Mouse (Mus musculus) kidney, postnatal 0 days (tissue): ENCODE results near the gene Eef1g. TPM values are rescaled to one million over a fixed set of nuclear protein-coding genes. Genes with fewer than 3 reads are reported as not detected.
A peak's percentile ranks its signal among the peaks of the same experiment; 100 is the strongest.
"Not testable (repeated sequence)": the region's sequence is repeated elsewhere in the genome, so short reads cannot be mapped to it uniquely, and the experiment has no call there.

Experiments used
- ATAC-seq: fragments of 200-750 bp; cut with Nextera tagmentation; replicated peaks from 2 replicates; pipeline ENCODE4 v1.8.0; 2017; ENCODE audit warnings: low read depth, moderate number of reproducible peaks, moderate TSS enrichment, moderate library complexity; ENCODE audit not compliant: low FRiP score
- DNase-seq: peaks from one replicate; pipeline ENCODE4 v3.0.0-alpha.2; 2016; ENCODE audit warnings: low spot score
- H3K27ac ChIP-seq: fragments of 300-500 bp; sonication (generic); 2 replicates; pipeline ENCODE4 v1.5.1; 2014; ENCODE audit warnings: mild to moderate bottlenecking
- H3K27me3 ChIP-seq: fragments of 300-500 bp; sonication (generic); 2 replicates; pipeline ENCODE4 v1.6.1; 2014; ENCODE audit warnings: low read length, mixed read lengths; ENCODE audit not compliant: insufficient read depth
- H3K36me3 ChIP-seq: fragments of 300-500 bp; sonication (generic); 2 replicates; pipeline ENCODE4 v1.6.1; 2014; ENCODE audit warnings: low read length, mixed read lengths; ENCODE audit not compliant: insufficient read depth
- H3K4me1 ChIP-seq: fragments of 300-500 bp; sonication (generic); replicated peaks from 2 replicates; pipeline ENCODE4 v1.6.1; 2014; ENCODE audit warnings: antibody characterized with exemption, low read length, mixed read lengths; ENCODE audit not compliant: insufficient read depth
- H3K4me2 ChIP-seq: fragments of 300-500 bp; sonication (generic); 2 replicates; pipeline ENCODE4 v1.6.1; 2014; ENCODE audit warnings: mild to moderate bottlenecking, low read length, moderate library complexity, mixed read lengths
- H3K4me3 ChIP-seq: fragments of 300-500 bp; sonication (generic); replicated peaks from 2 replicates; pipeline ENCODE4 v1.5.1; 2014; ENCODE audit warnings: low read depth, low read length
- H3K9ac ChIP-seq: fragments of 300-500 bp; sonication (generic); 2 replicates; pipeline ENCODE4 v1.6.1; 2014; ENCODE audit warnings: low read depth, low read length
- H3K9me3 ChIP-seq: fragments of 300-500 bp; sonication (generic); replicated peaks from 2 replicates; pipeline ENCODE4 v1.6.1; 2016; ENCODE audit warnings: low read length, inconsistent platforms, mixed read lengths
- CTCF ChIP-seq: IDR thresholded peaks from 2 replicates; pipeline ENCODE4 v1.5.1; 2016; ENCODE audit warnings: antibody characterized with exemption, low read depth, mild to moderate bottlenecking, moderate library complexity
- WGBS: fragments of 180-500 bp; shearing (Covaris S2); extraction: QIAGEN DNeasy Blood & Tissue Kit; methylation state at CpG from one replicate; pipeline ENCODE4 v1.1.7; 2014; 5-methylcytosine and 5-hydroxymethylcytosine counted together
- polyA plus RNA-seq: library from polyadenylated mRNA; unstranded; fragments of >200 nt; fragmentation: Nextera tagmentation; extraction: Ambion mirVana; gene quantifications from 2 replicates; pipeline ENCODE4 v1.2.1, GENCODE M21; 2015

Eef1g gene
- polyA plus RNA-seq, 1 experiment from 2014 or later: 328 TPM

GRCm38 (mm10) chr19:8967373-8967743 lies 517 bp downstream of the Eef1g start:
- peaks cover 64% of the 10 kb centered on the region for H3K36me3 ChIP-seq

DNA sequence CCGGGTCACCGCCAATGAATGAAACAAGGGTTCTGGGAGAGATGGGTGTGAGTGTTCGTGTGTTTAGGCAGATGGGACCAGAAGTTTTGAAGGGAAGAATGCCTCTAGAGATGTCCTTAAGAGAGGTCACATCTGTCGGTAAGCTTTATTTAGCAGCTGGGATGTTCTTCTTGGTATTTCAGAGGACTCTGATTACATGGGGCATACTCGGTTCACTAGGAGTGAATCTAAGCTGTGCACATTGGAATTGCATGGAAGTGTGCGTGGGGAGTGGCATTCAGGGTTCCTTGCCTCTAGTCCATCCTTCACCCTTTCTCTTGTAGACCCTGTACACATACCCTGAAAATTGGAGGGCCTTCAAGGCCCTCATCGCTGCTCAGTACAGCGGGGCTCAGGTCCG lies 1.1 kb downstream of the Eef1g start:
- Histone ChIP-seq H3K4me3 (peak overlapping the region; percentile 89), H3K36me3 (peaks cover 61% of the 10 kb centered on the region), H3K9me3 (no peaks in the 10 kb centered on the region), H3K27me3 (no peaks in the 10 kb centered on the region), H3K4me2 (peak overlapping the region; percentile 81), H3K27ac (no peak overlapping the region; the same call in 1 of the 2 replicates), H3K4me1 (0 out of 2 replicates have a peak, but pooled peaks cover 5% of the 10 kb centered on the region), H3K9ac (peak overlapping the region; percentile 94)
- TF ChIP-seq CTCF: no peak
- DNase-seq: no peak
- WGBS: 2% methylated on average over 9 of the region's 9 CpGs
- no peak for ATAC-seq

More at GRCm38 (mm10) chr19:8967373-8967743, 517 bp downstream of the Eef1g start:
- Histone ChIP-seq H3K4me2 (peak overlapping the region; percentile 81), H3K9ac (peak overlapping the region; percentile 94), H3K27me3 (no peaks in the 10 kb centered on the region), H3K4me1 (0 out of 2 replicates have a peak, but pooled peaks cover 5% of the 10 kb centered on the region), H3K4me3 (peak overlapping the region; percentile 89), H3K9me3 (no peaks in the 10 kb centered on the region), H3K27ac (peak overlapping the region; percentile 70)
- no peak for DNase-seq
- TF ChIP-seq CTCF: no peak
- under 1% methylated on average over 8 of the region's 8 CpGs for WGBS
- ATAC-seq: no peak

- DNase-seq, ATAC-seq, H3K4me1 ChIP-seq, H3K4me2 ChIP-seq, H3K27ac ChIP-seq, H3K9ac ChIP-seq, H3K27me3 ChIP-seq, H3K4me3 ChIP-seq, H3K9me3 ChIP-seq: not testable (repeated sequence)
- H3K36me3 ChIP-seq: peaks cover 69% of the 10 kb centered on the region
- 84% methylated on average over 8 of the region's 8 CpGs for WGBS
Observed at GRCm38 (mm10) chr19:8972491-8972890, 5.7 kb downstream of the Eef1g start.

- WGBS: 68% methylated on average over 1 of the region's 1 CpGs
- Histone ChIP-seq H3K27ac (no peak overlapping the region), H3K9ac (no peak overlapping the region), H3K9me3 (no peaks in the 10 kb centered on the region), H3K4me1 (no peaks in the 10 kb centered on the region), H3K4me2 (no peak overlapping the region), H3K4me3 (no peak overlapping the region), H3K27me3 (no peaks in the 10 kb centered on the region), H3K36me3 (peaks cover 74% of the 10 kb centered on the region)
- ATAC-seq (no peak), DNase-seq (no peak)
- TF ChIP-seq CTCF: peak; percentile 23; the same call in 1 of the 2 replicates
Observed at GRCm38 (mm10) chr19:8974638-8975037, 7.8 kb downstream of the Eef1g start.

DNA sequence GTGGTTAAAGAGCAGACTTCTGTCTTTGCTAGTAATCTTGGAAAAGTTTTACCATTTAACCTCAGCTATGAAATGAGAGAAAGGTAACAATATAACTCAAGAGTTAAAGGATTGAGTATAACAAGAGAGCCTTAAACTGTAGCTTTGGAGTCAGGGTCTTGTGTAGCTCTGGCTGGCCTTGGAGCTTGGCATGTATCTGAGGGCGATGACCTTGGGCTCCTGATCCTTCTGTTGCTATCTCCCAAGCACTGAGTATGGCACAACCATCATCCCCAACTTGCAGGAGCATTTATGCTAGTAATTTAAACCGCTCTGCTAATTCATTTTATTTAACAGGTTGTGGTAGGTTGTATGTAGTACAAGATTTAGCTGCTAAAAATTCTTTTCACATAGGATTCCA lies 8.7 kb downstream of the Eef1g start:
- Histone ChIP-seq H3K4me2 (no peak overlapping the region), H3K9me3 (no peaks in the 10 kb centered on the region), H3K4me3 (no peak overlapping the region), H3K27me3 (no peaks in the 10 kb centered on the region), H3K9ac (no peak overlapping the region), H3K27ac (no peak overlapping the region), H3K4me1 (no peaks in the 10 kb centered on the region), H3K36me3 (peaks cover 66% of the 10 kb centered on the region)
- DNase-seq (no peak), ATAC-seq (no peak)
- 95% methylated on average over 2 of the region's 2 CpGs for WGBS
- TF ChIP-seq CTCF: no peak

- 41% methylated on average over 3 of the region's 3 CpGs for WGBS
Observed at GRCm38 (mm10) chr19:8976535-8976934, 9.7 kb downstream of the Eef1g start.

GRCm38 (mm10) chr19:8980771-8981170 lies 13.9 kb downstream of the Eef1g start:
- H3K27ac ChIP-seq: no peak overlapping the region
- DNase-seq (no peak), ATAC-seq (no peak)
- peaks cover 24% of the 10 kb centered on the region for H3K36me3 ChIP-seq
- H3K4me2 ChIP-seq: no peak overlapping the region
- peaks cover 17% of the 10 kb centered on the region for H3K4me1 ChIP-seq
- H3K4me3 ChIP-seq: no peak overlapping the region
- WGBS: 41% methylated on average over 5 of the region's 5 CpGs
- no peak for TF ChIP-seq CTCF
- no peaks in the 10 kb centered on the region for H3K27me3 ChIP-seq
- no peaks in the 10 kb centered on the region for H3K9me3 ChIP-seq
- no peak overlapping the region for H3K9ac ChIP-seq

More at GRCm38 (mm10) chr19:8976535-8976934, 9.7 kb downstream of the Eef1g start:
- Histone ChIP-seq H3K27ac (no peak overlapping the region; the same call in 1 of the 2 replicates), H3K9ac (no peak overlapping the region), H3K36me3 (peaks cover 56% of the 10 kb centered on the region), H3K4me1 (no peaks in the 10 kb centered on the region), H3K4me3 (no peak overlapping the region), H3K27me3 (no peaks in the 10 kb centered on the region), H3K4me2 (no peak overlapping the region), H3K9me3 (no peaks in the 10 kb centered on the region)
- TF ChIP-seq CTCF: peak; percentile 86
- DNase-seq (peak; percentile 90), ATAC-seq (peak; percentile 77)
